Comparison of ENCODE assay signal across 11 mouse cellular contexts in genomic region chr5:149917374-149917773, GRCm38 (mm10).
DNase-seq lines count a peak whose midpoint lies in the region; ATAC-seq and TF ChIP-seq lines count a peak whose summit lies in the region.
"Had no signal": no experiment of that assay in that cellular context is flagged by ENCODE, and none has a peak within 500 bp of the region (broad histone marks: within the 10 kb centered on the region; RNA-seq: fewer than 3 reads in every experiment).

No protein-coding gene starts in this region.

- H3K4me2 ChIP-seq in midbrain, embryonic 14.5 days (ENCODE audit: low read length) = no peak overlapping the region
- no peak overlapping the region for H3K4me2 ChIP-seq in midbrain, embryonic 15.5 days
- H3K4me2 ChIP-seq: lung, embryonic 15.5 days had no signal

- no peak overlapping the region for H3K4me3 ChIP-seq in midbrain, embryonic 14.5 days (replicated peaks; ENCODE audit: low read depth, low read length)
- no peak overlapping the region for H3K4me3 ChIP-seq in midbrain, embryonic 15.5 days
- H3K4me3 ChIP-seq in small intestine, adult 2 months (ENCODE audit: low read depth, low read length) = no peak overlapping the region
- H3K4me3 ChIP-seq: lung, embryonic 15.5 days had no signal

- H3K9me3 ChIP-seq in midbrain, embryonic 14.5 days (ENCODE audit: control insufficient read depth, low read length) = no peaks in the 10 kb centered on the region
- no peaks in the 10 kb centered on the region for H3K9me3 ChIP-seq in midbrain, embryonic 15.5 days
- H3K9me3 ChIP-seq: lung, embryonic 15.5 days had no signal

- no peak for ATAC-seq in midbrain, embryonic 14.5 days (ENCODE audit: low FRiP score, low TSS enrichment)
- no peak for ATAC-seq in midbrain, embryonic 15.5 days (replicated peaks)
- ATAC-seq: inflammation-experienced regulatory T-cells, adult 6 months had no signal

- 35% methylated on average over 3 of the region's 3 CpGs for WGBS in midbrain, embryonic 14.5 days
- WGBS in midbrain, embryonic 15.5 days = 36% methylated on average over 3 of the region's 3 CpGs
- WGBS in small intestine, adult 2 months = 34% methylated on average over 3 of the region's 3 CpGs

- peak; percentile 50; the same call in 1 of the 2 replicates for TF ChIP-seq CTCF in small intestine, adult 2 months (IDR thresholded peaks at IDR 0.05; ENCODE audit: extremely low read depth, insufficient read length, insufficient replicate concordance, low read depth, low read length)

- no peak overlapping the region for H3K9ac ChIP-seq in midbrain, embryonic 14.5 days (replicated peaks; ENCODE audit: low read length)
- no peak overlapping the region for H3K9ac ChIP-seq in midbrain, embryonic 15.5 days
- H3K9ac ChIP-seq: lung, embryonic 15.5 days had no signal

- H3K27me3 ChIP-seq in midbrain, embryonic 14.5 days (ENCODE audit: control insufficient read depth, insufficient read depth, low read length) = no peaks in the 10 kb centered on the region
- H3K27me3 ChIP-seq in midbrain, embryonic 15.5 days (replicated peaks) = no peaks in the 10 kb centered on the region
- H3K27me3 ChIP-seq in small intestine, adult 2 months (ENCODE audit: control insufficient read depth, insufficient read depth, low read length) = no peaks in the 10 kb centered on the region
- H3K27me3 ChIP-seq: lung, embryonic 15.5 days had no signal

- H3K36me3 ChIP-seq in midbrain, embryonic 14.5 days (ENCODE audit: control insufficient read depth, insufficient read depth, low read length) = no peaks in the 10 kb centered on the region
- no peaks in the 10 kb centered on the region for H3K36me3 ChIP-seq in midbrain, embryonic 15.5 days (replicated peaks)
- no peaks in the 10 kb centered on the region for H3K36me3 ChIP-seq in small intestine, adult 2 months (ENCODE audit: control insufficient read depth, insufficient read depth, low read length)
- H3K36me3 ChIP-seq: lung, embryonic 15.5 days had no signal

- peak; percentile 4 to 26 for DNase-seq in heart, postnatal 36 days
- no peak for DNase-seq in heart, adult 8-10 months (ENCODE audit: low spot score)
- peak; percentile 35 for DNase-seq in midbrain, embryonic 14.5 days
- peak; percentile 28 for DNase-seq in brain, adult 2 months (ENCODE audit: low read depth, low spot score)
- no peak for DNase-seq in right cerebral cortex, adult 2 months (ENCODE audit: low spot score in 2 of 2)
- DNase-seq: gastrocnemius, postnatal 10 days; layer of hippocampus, postnatal 36 days had no signal

- TF ChIP-seq POLR2A in small intestine, adult 2 months (IDR thresholded peaks at IDR 0.05; ENCODE audit: low read depth, low read length) = no peak

- intact Hi-C loops in heart, postnatal 36 days (cut with DNase I) = loop anchor here (5.0 kb wide), 1 partner anchor 105 kb away; no protein-coding TSS in a partner anchor

- H3K4me1 ChIP-seq in midbrain, embryonic 14.5 days (ENCODE audit: control insufficient read depth, insufficient read depth, low read length) = no peaks in the 10 kb centered on the region
- no peaks in the 10 kb centered on the region for H3K4me1 ChIP-seq in midbrain, embryonic 15.5 days
- no peaks in the 10 kb centered on the region for H3K4me1 ChIP-seq in small intestine, adult 2 months (ENCODE audit: control insufficient read depth, insufficient read depth, insufficient read length, low read length)

- no peak overlapping the region for H3K27ac ChIP-seq in midbrain, embryonic 14.5 days (replicated peaks; ENCODE audit: low read depth, low read length)
- no peak overlapping the region for H3K27ac ChIP-seq in midbrain, embryonic 15.5 days
- H3K27ac ChIP-seq in small intestine, adult 2 months (ENCODE audit: insufficient read depth, low read depth, low read length) = no peak overlapping the region
- H3K27ac ChIP-seq: lung, embryonic 15.5 days had no signal

Comparison
In these comparisons a context has a peak if more than half of its experiments do, and no peak if none do; other contexts are left out.
1. DNase-seq: peak in heart, postnatal 36 days (2 of 2), midbrain, embryonic 14.5 days (single experiment) and brain, adult 2 months (single experiment); none in heart, adult 8-10 months (single experiment) and right cerebral cortex, adult 2 months (0 of 2).